Mouse (Mus musculus): ENCODE measurements at regions not wholly inside any gene's neighbourhood (a gene's known extent, or its start where the extent isn't known, plus 50 kb on each side); places are given as distances from the start of the nearest gene placed in this dataset.
"Not testable (repeated sequence)": the region's sequence is repeated elsewhere in the genome, so short reads cannot be mapped to it uniquely, and the experiment has no call there.

DNA sequence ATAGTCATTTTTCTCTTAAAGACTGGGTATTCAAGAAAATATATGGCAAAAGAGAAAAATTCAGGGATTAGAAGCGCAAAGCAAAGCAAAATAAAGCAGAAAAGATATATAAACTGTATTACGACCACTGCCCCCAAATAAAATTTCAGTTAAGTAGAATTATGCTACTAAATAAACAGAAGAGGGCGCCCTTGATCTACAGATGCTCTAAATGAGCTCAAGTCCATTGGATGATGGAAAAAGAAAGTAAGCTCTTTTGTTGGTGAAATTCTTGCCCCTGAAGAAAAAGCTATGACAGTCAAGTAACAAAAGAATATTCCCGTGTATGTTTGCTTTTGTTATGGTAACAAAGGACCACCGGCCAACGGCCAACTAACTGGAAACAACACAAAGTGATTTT, 165.5 kb upstream of the Stk26 start:
- DNase-seq (ENCODE audit: extremely low spot score in 1 of 2, low spot score in 2 of 2): no peak
- peak; percentile 68 for TF ChIP-seq CTCF (IDR thresholded peaks at IDR 0.05)
- Histone ChIP-seq H3K4me3 (no peak overlapping the region), H3K27ac (no peak overlapping the region)
- intact Hi-C loops (cut with DNase I): loop anchor here (2.0 to 10.0 kb wide), 3 partner anchors 213 to 389 kb away; no protein-coding TSS in a partner anchor

DNA sequence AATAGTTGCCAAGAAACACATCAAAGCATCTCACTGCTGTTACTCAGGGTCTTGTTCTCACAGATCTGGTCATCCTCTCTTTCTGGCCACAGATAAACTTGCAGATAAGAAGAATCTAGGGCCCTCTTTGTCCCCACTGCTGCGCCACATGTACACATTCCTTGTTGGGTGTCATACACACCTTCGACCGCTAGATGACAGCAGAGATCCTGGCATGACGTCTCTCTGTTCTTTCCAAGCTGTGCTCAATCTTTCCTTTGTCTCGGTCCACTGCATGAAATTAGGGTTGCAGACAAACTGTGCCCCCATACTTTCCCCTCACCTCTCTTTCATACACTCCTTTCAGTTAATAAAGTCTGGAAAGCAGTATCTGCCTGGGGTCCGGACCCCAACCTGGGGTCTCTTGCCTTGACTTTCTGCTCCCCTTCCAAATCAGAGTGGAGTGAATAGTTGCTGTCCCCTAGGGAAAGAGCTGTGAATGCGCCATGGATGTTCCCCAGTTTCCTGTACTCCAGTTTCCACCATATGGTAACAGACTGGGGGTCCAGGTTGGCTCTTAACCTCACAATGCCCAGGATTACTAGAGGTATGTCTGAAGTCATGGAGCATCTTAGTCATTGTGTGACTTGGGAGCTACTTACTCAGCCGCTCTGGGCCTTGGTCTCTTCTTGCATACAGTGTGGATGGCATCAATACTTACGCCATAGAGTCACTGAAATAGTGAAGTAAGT, 182.8 kb upstream of the Stk26 start:
- peak; percentile 94 for TF ChIP-seq CTCF (IDR thresholded peaks at IDR 0.05)
- intact Hi-C loops (cut with DNase I): no loop called here
- peak; percentile 24 to 58 for DNase-seq (ENCODE audit: extremely low spot score in 1 of 2, low spot score in 2 of 2)

DNA sequence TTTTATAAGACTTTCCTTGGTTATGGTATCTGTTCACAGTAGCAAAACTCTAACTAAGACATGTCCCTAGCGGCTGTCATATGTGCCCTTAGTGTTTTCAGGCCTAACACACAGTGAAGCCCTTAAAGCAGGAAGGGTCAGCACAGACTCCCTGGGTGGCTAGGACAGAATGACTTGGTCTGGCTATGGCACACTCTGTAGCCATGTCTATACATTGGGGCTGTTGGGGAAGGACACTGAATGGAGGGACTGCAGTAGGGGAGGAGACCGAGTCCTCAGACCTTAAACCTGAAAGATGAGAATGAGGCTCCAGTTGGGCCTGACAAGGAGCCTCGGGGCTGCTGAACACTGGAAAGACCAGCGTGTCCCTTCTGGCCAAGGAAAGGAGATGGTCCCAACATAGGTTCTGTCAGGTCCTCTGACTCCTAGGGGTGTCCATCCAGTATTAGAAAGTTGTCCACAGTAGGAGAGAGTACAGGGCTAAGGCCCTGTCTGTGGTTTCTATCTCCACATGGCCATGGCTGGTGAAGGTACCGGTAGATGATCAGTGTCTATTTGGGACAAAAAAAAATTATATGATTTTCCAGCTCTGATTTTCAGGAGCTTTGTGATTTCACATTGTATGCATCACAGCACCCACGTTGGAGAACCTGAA, 183.5 kb upstream of the Stk26 start:
- intact Hi-C loops (cut with DNase I): no loop called here
- TF ChIP-seq CTCF (IDR thresholded peaks at IDR 0.05): no peak
- no peak for DNase-seq (ENCODE audit: extremely low spot score in 1 of 2, low spot score in 2 of 2)

More for the DNA sequence above, 182.8 kb upstream of the Stk26 start:
- H3K4me3 ChIP-seq: no peak overlapping the region
- no peak overlapping the region for H3K27ac ChIP-seq

DNA sequence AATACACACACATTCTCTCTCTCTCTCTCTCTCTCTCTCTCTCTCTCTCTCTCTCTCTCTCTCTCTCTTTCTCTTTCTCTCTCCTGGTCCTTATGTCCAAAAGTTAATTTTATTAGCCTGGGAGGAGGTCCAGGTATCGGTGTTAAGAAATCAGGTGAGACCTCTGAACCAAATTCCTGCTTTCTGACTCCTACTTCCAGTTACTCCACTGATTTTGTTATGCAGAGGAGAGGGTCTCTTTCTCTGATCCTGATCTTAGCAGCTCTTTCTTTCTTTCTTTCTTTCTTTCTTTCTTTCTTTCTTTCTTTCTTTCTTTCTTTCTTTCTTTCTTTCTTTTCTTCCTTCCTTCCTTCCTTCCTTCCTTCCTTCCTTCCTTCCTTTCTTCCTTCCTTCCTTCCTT, 185.5 kb upstream of the Stk26 start:
- H3K4me3 ChIP-seq; H3K27ac ChIP-seq; DNase-seq (ENCODE audit: extremely low spot score in 1 of 2, low spot score in 2 of 2); intact Hi-C loops (cut with DNase I): not testable (repeated sequence)

More for the DNA sequence above, 183.5 kb upstream of the Stk26 start:
- no peak overlapping the region for H3K4me3 ChIP-seq
- H3K27ac ChIP-seq: no peak overlapping the region

DNA sequence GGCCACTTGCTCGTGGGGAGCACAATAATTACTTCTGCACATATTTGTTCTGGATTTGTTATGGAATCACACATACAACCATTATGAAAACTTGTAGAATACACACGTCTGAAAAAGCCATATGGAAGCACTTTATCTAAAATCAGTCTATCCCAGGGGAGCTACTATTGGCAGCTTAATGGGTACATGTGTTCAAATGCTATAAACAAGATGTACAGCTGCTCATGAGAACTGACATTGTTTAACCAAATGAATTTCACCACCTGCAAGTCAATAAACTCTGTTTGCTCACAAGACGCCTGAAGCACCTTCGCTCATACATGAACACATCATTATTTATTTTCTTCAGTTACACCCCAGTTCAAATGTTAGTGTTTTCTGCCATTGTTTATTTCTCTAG, 199.5 kb upstream of the Stk26 start:
- no peak overlapping the region for H3K4me3 ChIP-seq
- TF ChIP-seq CTCF (IDR thresholded peaks at IDR 0.05): no peak
- DNase-seq (ENCODE audit: extremely low spot score in 1 of 2, low spot score in 2 of 2): no peak
- no peak overlapping the region for H3K27ac ChIP-seq
- intact Hi-C loops (cut with DNase I): no loop called here

DNA sequence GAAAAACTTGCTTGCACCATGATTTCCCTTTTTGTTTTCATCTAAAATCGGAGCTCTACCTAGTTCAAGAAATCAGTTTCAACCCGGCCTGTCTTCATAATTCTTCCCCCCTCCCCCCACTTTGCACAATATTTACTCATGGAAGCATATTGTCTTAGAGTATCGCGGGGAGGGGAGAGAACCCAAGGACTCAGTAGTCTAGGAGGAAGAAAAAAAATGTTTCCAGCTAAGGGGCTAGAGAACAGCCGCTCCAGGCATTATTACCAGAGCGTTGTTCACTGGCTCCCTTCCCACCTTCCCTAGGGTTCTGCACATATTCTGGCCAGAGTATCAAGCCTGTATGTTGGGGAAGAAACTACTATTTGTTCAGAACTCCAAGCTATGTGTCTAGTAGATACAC, 205.2 kb upstream of the Stk26 start:
- no peak for TF ChIP-seq CTCF (IDR thresholded peaks at IDR 0.05)
- Histone ChIP-seq H3K27ac (peak overlapping the region; percentile 69; the same call in 1 of the 2 replicates), H3K4me3 (peak overlapping the region; percentile 63)
- intact Hi-C loops (cut with DNase I): no loop called here
- DNase-seq (ENCODE audit: extremely low spot score in 1 of 2, low spot score in 2 of 2): no peak

DNA sequence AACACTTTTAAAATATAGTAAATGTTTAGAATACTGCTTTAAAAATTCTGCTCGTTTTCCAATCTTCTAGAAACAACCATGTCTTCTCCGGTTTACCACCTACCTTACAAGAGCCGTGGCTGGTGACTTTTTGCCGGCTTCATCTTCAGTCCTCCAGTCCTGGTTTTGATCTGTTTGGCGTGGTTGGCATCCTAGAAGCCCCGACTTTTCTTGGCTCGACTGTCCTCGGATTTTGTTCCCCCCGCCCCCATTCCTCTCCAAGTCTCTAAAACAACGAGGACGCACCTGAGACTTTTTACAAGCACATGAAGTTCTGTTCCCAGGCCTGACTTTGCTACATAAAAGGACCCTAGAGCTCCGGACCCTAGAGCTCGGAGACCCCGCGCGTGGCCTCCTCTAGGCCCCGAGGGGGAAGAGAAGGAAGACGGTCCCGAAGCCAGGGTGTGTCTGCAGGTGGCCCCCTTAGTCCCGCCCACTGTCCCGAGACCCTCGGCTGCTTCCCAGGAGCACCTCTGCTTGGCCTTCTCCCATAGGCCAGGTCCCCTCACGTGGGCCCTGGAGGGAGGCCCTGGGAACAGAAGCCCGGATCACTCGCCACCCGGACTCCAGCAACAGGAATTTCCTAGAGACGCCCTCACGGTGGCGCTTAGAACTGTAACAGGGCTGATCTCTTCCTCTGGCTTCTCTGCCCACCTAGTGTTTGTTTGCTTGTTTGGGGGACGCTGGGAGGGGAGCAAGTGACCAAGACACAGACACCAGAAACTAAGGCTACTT, 205.8 kb upstream of the Stk26 start:
- DNase-seq (ENCODE audit: extremely low spot score in 1 of 2, low spot score in 2 of 2): peak; percentile 73 to 83
- peak; percentile 51 for TF ChIP-seq CTCF (IDR thresholded peaks at IDR 0.05)
- intact Hi-C loops (cut with DNase I): no loop called here
- Histone ChIP-seq H3K4me3 (peak overlapping the region; percentile 63), H3K27ac (peak overlapping the region; percentile 69; the same call in 1 of the 2 replicates)

DNA sequence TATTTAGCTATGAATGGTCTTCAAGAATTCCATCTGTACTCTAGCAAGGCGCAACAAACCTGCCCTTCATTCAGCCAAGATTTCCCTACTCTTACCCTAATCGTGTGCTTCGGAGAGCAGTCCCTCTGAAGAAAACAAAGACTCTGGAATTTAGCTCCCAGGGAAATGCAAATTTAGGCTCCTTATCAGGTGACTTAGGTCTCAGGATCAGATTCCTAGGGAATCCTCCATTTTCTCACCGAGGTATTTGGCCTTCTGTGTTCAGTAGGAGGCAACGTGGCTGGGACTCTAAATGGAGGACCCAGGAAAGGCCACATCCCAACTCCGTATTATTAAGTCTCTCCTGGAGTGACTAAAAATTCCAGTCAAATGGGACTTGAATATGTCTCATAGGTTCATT, 204.2 kb upstream of the Olfr1324 start:
- Histone ChIP-seq H3K27ac (no peak overlapping the region), H3K4me3 (no peak overlapping the region)
- TF ChIP-seq CTCF (IDR thresholded peaks at IDR 0.05): no peak
- no peak for DNase-seq (ENCODE audit: extremely low spot score in 1 of 2, low spot score in 2 of 2)
- intact Hi-C loops (cut with DNase I): no loop called here

DNA sequence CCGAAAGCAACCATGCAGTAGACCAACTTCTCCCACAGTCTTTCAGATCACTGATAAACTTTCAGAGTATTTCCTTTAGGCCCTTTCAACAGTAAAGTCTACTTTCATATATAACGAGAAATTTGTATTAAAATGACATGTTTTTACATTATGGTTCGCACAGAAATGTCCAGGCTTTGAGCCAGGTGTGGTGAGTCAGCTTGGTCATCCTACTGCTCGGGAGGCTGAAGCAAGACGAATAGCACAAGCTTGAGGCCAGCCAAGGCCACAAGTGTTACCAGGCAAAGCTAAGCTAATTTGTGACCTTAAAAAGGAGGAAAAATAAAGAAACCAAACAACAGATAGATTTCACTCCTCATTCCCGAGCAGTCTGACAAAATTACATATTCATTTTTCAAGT, 197.0 kb upstream of the Olfr1324 start:
- intact Hi-C loops (cut with DNase I): no loop called here
- Histone ChIP-seq H3K27ac (no peak overlapping the region), H3K4me3 (no peak overlapping the region)
- DNase-seq (ENCODE audit: extremely low spot score in 1 of 2, low spot score in 2 of 2): no peak
- TF ChIP-seq CTCF (IDR thresholded peaks at IDR 0.05): no peak

DNA sequence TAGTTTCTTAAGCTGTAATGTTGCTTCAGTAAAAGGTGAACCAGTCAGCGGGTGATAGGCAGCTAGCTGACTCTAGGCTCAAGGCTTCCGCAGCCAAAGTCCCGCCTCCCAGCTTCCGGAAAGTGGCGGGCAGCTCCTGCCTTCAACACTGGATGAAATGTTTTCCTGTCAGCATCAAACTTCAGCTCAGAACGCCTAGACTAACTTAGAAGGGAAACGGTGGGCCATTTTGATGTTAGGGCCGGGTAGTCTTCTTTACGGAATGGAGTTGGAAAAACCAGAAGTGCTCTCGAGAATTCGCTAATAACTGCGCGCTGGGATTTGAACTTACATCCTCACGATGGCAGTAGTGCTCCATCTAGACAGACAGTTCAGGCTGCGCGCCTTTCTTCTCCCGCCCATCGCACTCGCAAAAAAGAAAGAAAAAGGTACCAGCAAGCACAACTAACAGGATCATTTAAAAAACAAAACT, 194.7 kb upstream of the Olfr1324 start:
- DNase-seq (ENCODE audit: extremely low spot score in 1 of 2, low spot score in 2 of 2): peak in 1 of 2 experiments; percentile 78
- H3K27ac ChIP-seq: peak overlapping the region; percentile 86

DNA sequence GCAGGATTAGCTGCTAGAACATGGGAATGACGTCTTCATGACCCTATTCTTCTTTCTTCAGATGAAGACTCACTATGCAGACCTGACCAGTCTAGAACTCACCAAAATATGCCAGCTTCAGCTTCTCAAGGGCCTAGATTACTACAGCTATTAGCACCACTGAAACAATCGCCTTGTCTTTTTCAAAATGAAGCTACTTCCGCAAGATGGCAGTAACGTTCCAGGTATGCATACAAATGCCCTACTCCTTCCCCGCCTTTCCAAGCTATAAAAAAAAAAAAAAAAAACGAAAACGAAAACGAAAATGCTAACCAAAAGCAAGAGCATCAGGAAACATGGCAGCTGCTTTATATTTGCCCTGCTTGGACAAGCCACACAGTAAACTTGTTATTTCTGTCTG, 192.6 kb upstream of the Olfr1324 start:
- TF ChIP-seq CTCF (IDR thresholded peaks at IDR 0.05): peak; percentile 27
- intact Hi-C loops (cut with DNase I): no loop called here
- DNase-seq (ENCODE audit: extremely low spot score in 1 of 2, low spot score in 2 of 2): peak in 1 of 2 experiments; percentile 35
- Histone ChIP-seq H3K27ac (no peak overlapping the region), H3K4me3 (no peak overlapping the region)

More for the DNA sequence above, 194.7 kb upstream of the Olfr1324 start:
- intact Hi-C loops (cut with DNase I): no loop called here
- peak overlapping the region; percentile 51 for H3K4me3 ChIP-seq
- peak; percentile 67 for TF ChIP-seq CTCF (IDR thresholded peaks at IDR 0.05)

DNA sequence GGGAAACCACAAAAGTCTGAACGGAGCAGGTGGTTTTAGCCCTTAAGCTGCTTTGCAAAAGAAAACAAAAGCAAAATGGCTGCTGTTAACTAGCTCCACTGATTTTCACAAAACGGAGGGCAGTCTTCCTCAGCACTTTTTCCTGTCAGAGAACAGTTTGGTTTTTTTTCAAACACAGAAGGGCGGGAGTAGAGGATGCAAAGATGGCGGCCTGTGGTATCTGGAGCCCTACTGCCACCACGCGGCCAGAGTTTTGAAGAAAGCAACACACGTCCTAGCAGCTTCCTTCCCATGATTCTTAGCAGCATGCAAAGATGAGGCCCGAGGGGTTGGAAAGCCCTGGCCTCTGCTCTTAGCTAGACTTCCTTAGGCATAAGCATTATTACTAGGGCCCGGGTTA, 191.6 kb upstream of the Olfr1324 start:
- peak; percentile 67 for TF ChIP-seq CTCF (IDR thresholded peaks at IDR 0.05)
- Histone ChIP-seq H3K27ac (peak overlapping the region; percentile 66), H3K4me3 (no peak overlapping the region)
- intact Hi-C loops (cut with DNase I): no loop called here
- DNase-seq (ENCODE audit: extremely low spot score in 1 of 2, low spot score in 2 of 2): peak in 1 of 2 experiments; percentile 86

All from left cerebral cortex, adult 2 months (tissue).